Mouse (Mus musculus): ENCODE measurements at regions not wholly inside any gene's neighbourhood (a gene's known extent, or its start where the extent isn't known, plus 50 kb on each side); places are given as distances from the start of the nearest gene placed in this dataset.
A peak's percentile ranks its signal among the peaks of the same experiment; 100 is the strongest.

- no peak for DNase-seq (ENCODE audit: low spot score in 2 of 2)
Measured at GRCm38 (mm10) chr10:41018888-41019287, 53.2 kb downstream of the Gpr6 start.

- no peak for DNase-seq (ENCODE audit: low spot score in 2 of 2)
Measured at GRCm38 (mm10) chr10:41016547-41016946, 55.5 kb downstream of the Gpr6 start.

- DNase-seq (ENCODE audit: low spot score in 2 of 2) = no peak
Measured at GRCm38 (mm10) chr10:41015654-41016053, 56.4 kb downstream of the Gpr6 start.

GRCm38 (mm10) chr10:41010585-41010984 is 61.5 kb downstream of the Gpr6 start:
- DNase-seq (ENCODE audit: low spot score in 2 of 2) = no peak

GRCm38 (mm10) chr10:41007866-41008265 is 64.2 kb downstream of the Gpr6 start:
- no peak for DNase-seq (ENCODE audit: low spot score in 2 of 2)

GRCm38 (mm10) chr10:41006634-41007033 is 65.5 kb downstream of the Gpr6 start:
- DNase-seq (ENCODE audit: low spot score in 2 of 2) = no peak

- DNase-seq (ENCODE audit: low spot score in 2 of 2) = no peak
Measured at GRCm38 (mm10) chr10:41005776-41006175, 66.3 kb downstream of the Gpr6 start.

GRCm38 (mm10) chr10:41004753-41005152 is 67.3 kb downstream of the Gpr6 start:
- no peak for DNase-seq (ENCODE audit: low spot score in 2 of 2)

GRCm38 (mm10) chr10:41004044-41004689 is 67.9 kb downstream of the Gpr6 start:
- DNase-seq (ENCODE audit: low spot score in 2 of 2) = peak in 1 of 2 experiments; percentile 12

- DNase-seq (ENCODE audit: low spot score in 2 of 2) = no peak
Measured at GRCm38 (mm10) chr10:41003197-41003596, 68.9 kb downstream of the Gpr6 start.

GRCm38 (mm10) chr10:41000965-41001364 is 71.1 kb downstream of the Gpr6 start:
- no peak for DNase-seq (ENCODE audit: low spot score in 2 of 2)

- no peak for DNase-seq (ENCODE audit: low spot score in 2 of 2)
Measured at GRCm38 (mm10) chr10:40999486-40999885, 72.6 kb downstream of the Gpr6 start.

- DNase-seq (ENCODE audit: low spot score in 2 of 2) = no peak
Measured at GRCm38 (mm10) chr10:40998799-40999198, 73.3 kb downstream of the Gpr6 start.

- no peak for DNase-seq (ENCODE audit: low spot score in 2 of 2)
Measured at GRCm38 (mm10) chr10:40998330-40998729, 73.8 kb downstream of the Gpr6 start.

GRCm38 (mm10) chr10:40997606-40998005 is 74.5 kb downstream of the Gpr6 start:
- DNase-seq (ENCODE audit: low spot score in 2 of 2) = no peak

All from natural killer cell, adult 2 months (primary cell).